Mouse (Mus musculus): ENCODE results near the gene Map6.

- peak; percentile 27; the same call in 1 of the 2 replicates for TF ChIP-seq CTCF (IDR thresholded peaks at IDR 0.05; ENCODE audit: extremely low read depth, insufficient read depth, low read length)
- no peak for TF ChIP-seq POLR2A (IDR thresholded peaks at IDR 0.05; ENCODE audit: extremely low read depth, insufficient read depth, low read length)
These were observed 113.4 kb downstream of the Map6 start for GRCm38 (mm10) chr7:99380491-99381213.
